Comparison of ENCODE assay signal across 8 mouse cellular contexts in the genomic region with DNA sequence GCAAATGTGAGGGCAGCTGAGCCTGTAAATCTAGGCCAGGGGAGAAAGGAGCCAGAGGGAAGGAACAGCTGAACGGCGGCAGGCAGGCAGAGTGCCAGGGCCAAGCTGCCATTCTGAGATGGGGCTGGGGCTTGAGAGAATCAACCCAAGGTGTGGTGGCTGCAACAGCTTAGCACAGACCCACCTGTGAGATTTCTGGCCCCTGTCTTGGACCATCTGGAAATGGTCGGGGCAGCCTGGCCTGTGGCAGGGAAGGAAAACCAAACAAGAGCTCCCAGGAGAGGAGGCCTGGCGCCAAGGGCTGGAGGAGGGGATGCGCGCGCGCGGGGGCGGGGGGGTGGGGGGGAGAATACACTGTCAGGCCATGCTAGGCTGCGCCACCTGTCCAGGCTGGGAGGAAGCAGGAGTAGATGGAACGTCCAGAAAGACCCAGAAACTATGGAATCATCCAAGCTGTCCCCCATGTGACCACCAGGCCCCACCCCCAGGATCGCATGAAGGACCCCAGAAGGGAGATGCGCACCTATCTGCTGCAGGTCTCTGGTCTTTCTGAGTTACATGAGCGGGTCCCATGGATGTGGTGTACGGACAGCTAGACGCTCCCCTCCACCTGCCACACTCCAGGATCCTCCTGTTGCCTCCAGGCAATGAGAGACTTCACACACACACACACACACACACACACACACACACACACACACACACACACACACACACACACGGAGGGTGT. TPM values are rescaled to one million over a fixed set of nuclear protein-coding genes. Genes with fewer than 3 reads are reported as not detected.
DNase-seq lines count a peak whose midpoint lies in the region; ATAC-seq lines count a peak whose summit lies in the region.

No protein-coding gene starts in this region.

- ATAC-seq in liver, embryonic 15.5 days (ENCODE audit: insufficient read depth), result no peak
- no peak for ATAC-seq in liver, embryonic 12.5 days
- ATAC-seq in heart, embryonic 13.5 days (ENCODE audit: extremely low read depth, insufficient number of reproducible peaks, low FRiP score, low TSS enrichment), result no peak

- peaks cover 55% of the 10 kb centered on the region for H3K4me1 ChIP-seq in liver, embryonic 15.5 days (replicated peaks)
- H3K4me1 ChIP-seq in liver, embryonic 12.5 days, result peaks cover 60% of the 10 kb centered on the region
- H3K4me1 ChIP-seq in heart, embryonic 13.5 days, result peaks cover 70% of the 10 kb centered on the region

- no peak overlapping the region for H3K9ac ChIP-seq in liver, embryonic 15.5 days
- no peak overlapping the region for H3K9ac ChIP-seq in liver, embryonic 12.5 days
- H3K9ac ChIP-seq in heart, embryonic 13.5 days, result peak overlapping the region; percentile 68

- H3K27me3 ChIP-seq in liver, embryonic 15.5 days, result peaks cover 44% of the 10 kb centered on the region
- H3K27me3 ChIP-seq in liver, embryonic 12.5 days (replicated peaks), result peaks cover 72% of the 10 kb centered on the region
- peaks cover 17% of the 10 kb centered on the region for H3K27me3 ChIP-seq in heart, embryonic 13.5 days (replicated peaks)

- peak overlapping the region; percentile 14 for H3K4me2 ChIP-seq in liver, embryonic 15.5 days
- no peak overlapping the region; the same call in 1 of the 2 replicates for H3K4me2 ChIP-seq in liver, embryonic 12.5 days
- H3K4me2 ChIP-seq in heart, embryonic 13.5 days, result peak overlapping the region; percentile 36

- H3K4me3 ChIP-seq in liver, embryonic 15.5 days (replicated peaks), result no peak overlapping the region
- H3K4me3 ChIP-seq in liver, embryonic 12.5 days, result no peak overlapping the region
- no peak overlapping the region for H3K4me3 ChIP-seq in heart, embryonic 13.5 days

- peak overlapping the region; percentile 5; the same call in 1 of the 2 replicates for H3K27ac ChIP-seq in liver, embryonic 15.5 days (replicated peaks)
- no peak overlapping the region for H3K27ac ChIP-seq in liver, embryonic 12.5 days
- peak overlapping the region; percentile 43 for H3K27ac ChIP-seq in heart, embryonic 13.5 days (replicated peaks)

- no peaks in the 10 kb centered on the region for H3K36me3 ChIP-seq in liver, embryonic 15.5 days (replicated peaks)
- no peaks in the 10 kb centered on the region for H3K36me3 ChIP-seq in liver, embryonic 12.5 days
- H3K36me3 ChIP-seq in heart, embryonic 13.5 days, result no peaks in the 10 kb centered on the region

- WGBS in liver, embryonic 15.5 days (ENCODE audit: insufficient replicate concordance), result 60% methylated on average over 18 of the region's 18 CpGs
- WGBS in liver, embryonic 12.5 days (ENCODE audit: insufficient replicate concordance), result 66% methylated on average over 14 of the region's 18 CpGs
- WGBS in heart, embryonic 13.5 days, result 58% methylated on average over 18 of the region's 18 CpGs

- DNase-seq in cerebellum, adult 8-10 months, result peak; percentile 83
- peak; percentile 73 to 81 for DNase-seq in kidney, postnatal 25 days
- peak; percentile 68 for DNase-seq in right cerebral cortex, postnatal 4 days
- DNase-seq in adrenal gland, postnatal 14 days, result no peak
- DNase-seq in urinary bladder, postnatal 14 days (ENCODE audit: low spot score), result no peak

- no peaks in the 10 kb centered on the region for H3K9me3 ChIP-seq in liver, embryonic 15.5 days (replicated peaks)
- no peaks in the 10 kb centered on the region for H3K9me3 ChIP-seq in liver, embryonic 12.5 days (replicated peaks)
- H3K9me3 ChIP-seq in heart, embryonic 13.5 days, result no peaks in the 10 kb centered on the region

RNA-seq across cellular contexts. Expression of gene Tmem51, which starts 3.0 kb away (rescaled TPM):
- polyA plus RNA-seq in liver, embryonic 15.5 days (2015; fragmentation: Nextera tagmentation; extraction: Ambion mirVana), result 16.2 and 17.6 TPM in 2 replicates
- polyA plus RNA-seq in liver, embryonic 12.5 days (2016; fragmentation: Nextera tagmentation; extraction: Ambion mirVana), result 14.0 and 15.5 TPM in 2 replicates
- 25.3 and 30.3 TPM in 2 replicates for polyA plus RNA-seq in heart, embryonic 13.5 days (2015; fragmentation: Nextera tagmentation; extraction: Ambion mirVana)
- 4.9 and 7.6 TPM in 2 replicates for total RNA-seq in adrenal gland, postnatal 14 days (2021)

Comparison
In these comparisons a context has a peak if more than half of its experiments do, and no peak if none do; other contexts are left out.
1. DNase-seq: peak in cerebellum, adult 8-10 months (single experiment), kidney, postnatal 25 days (2 of 2) and right cerebral cortex, postnatal 4 days (single experiment); none in adrenal gland, postnatal 14 days (single experiment) and urinary bladder, postnatal 14 days (single experiment).